Mouse (Mus musculus) cortical plate, adult 2 months (tissue): ENCODE measurements around the gene Anxa3.

Experiments
- CTCF ChIP-seq: fragments of 200-500 bp; IDR thresholded peaks from 2 replicates; pipeline ENCODE4 v1.5.1; 2011; ENCODE audit warnings: mild to moderate bottlenecking, control low read depth, low read length; ENCODE audit not compliant: insufficient read depth; ENCODE audit errors: extremely low read depth
- POLR2A ChIP-seq: fragments of 200-500 bp; IDR thresholded peaks from 2 replicates; pipeline ENCODE4 v1.6.1; 2011; ENCODE audit warnings: mild to moderate bottlenecking, low read length, control low read depth; ENCODE audit not compliant: insufficient read depth; ENCODE audit errors: extremely low read depth

DNA sequence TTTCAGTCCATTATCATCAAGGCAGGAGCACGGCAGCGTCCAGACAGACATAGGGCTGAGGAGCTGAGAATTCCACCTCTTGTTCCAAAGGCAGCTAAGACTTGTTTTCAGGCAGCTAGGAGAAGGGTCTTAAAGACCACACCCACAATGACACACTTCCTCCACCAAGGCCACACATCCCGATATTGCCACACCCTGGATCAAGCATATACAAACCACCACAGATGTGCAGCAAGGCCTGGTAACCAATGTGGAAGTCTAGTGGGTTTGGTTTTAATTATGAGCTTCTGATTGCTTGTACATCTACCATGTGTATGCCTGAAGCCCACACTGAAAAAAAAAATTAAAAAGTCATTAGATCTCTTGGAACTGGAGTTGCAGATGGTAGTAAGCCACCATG, 95.3 kb downstream of the Anxa3 start:
- no peak for TF ChIP-seq CTCF
- no peak for TF ChIP-seq POLR2A
